Mouse (Mus musculus): ENCODE measurements around the gene Gpr63.
"Not testable (repeated sequence)": the region's sequence is repeated elsewhere in the genome, so short reads cannot be mapped to it uniquely, and the experiment has no call there.

The Gpr63 gene

DNA sequence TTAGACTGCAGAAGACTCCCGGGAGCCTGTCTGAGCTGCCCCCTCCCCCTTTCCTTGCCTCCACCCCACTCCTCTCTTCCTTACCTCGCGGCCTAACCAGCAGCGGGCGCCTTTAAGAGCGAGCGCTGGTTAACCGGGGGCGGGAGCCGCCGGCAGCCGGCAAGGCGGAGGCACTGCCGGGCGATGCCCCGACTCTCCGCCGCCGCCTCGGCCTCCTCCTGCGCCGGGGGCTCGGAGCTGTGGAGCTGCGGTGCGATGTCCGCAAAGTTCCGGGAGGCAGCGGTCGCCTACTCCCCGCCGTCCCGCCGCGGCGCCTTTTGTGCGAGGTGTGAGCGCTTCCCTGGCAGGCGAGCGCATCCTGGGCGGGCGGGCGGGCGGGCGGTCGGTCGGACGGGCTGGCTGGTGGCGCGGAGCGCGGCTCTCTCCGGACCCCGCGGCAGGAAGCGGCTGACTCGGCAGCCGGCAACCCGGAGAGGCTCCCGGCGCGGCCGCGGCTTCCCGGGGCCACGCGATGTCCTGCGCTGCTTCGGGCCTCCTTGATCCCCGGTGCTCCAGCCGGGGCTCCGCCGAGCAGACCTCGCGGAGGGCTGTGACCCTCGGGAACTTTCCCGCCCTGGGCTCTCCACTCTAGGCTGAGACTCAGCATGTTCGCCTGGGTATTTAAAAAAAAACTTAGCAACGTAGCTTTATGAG lies at the start of gene Gpr63:
Gpr63 (plus strand) TSS at position 109 of the 693 bp plus-strand sequence.
- in situ Hi-C loops (cut with MboI, MseI), result no loop called here

DNA sequence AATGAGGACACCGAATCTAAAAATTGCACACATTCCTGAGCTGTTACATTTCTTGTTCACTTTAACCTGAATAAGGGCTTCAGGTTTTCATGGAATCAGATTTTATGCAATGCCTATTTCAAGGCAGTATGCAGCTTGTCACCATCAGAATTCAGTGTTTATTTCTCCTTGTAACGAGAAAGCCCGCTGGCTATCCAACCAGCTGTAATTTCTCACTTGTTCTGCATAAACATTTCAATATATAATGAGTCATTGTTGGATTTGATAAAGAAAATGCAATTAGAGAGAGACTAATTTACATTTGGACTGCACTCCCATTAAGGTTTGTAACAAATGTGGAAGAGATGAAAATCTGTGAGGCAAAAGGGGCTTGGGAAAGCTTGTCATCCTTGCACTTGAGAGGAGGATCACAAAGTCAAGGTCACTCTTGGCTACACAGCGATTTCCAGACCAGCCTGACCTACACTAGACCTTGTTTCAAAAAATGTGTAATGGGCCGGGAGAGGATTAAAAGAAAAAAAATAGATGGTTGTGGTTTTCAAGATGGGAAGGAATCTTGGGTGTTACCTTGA lies 46.1 kb upstream of the Gpr63 start:
- in situ Hi-C loops (cut with MboI, MseI), result no loop called here

DNA sequence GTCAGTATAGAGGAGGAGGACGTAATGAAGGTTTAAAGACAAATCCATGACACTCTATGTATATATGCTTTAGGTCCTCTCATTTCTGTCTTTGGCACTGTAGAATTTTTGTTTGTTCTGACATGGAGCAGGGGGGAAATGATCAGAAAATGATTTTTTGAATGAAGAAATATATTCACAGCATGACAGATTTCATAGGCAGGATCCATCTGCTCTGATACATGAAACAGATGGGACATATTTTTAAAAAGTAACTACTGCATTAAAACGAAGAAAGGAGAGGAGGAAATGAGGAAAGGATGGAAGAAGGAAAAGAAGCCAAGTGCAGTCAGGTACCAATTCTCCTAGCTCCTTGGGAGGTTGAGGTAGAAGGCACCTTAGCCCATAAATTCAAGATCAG lies 41.5 kb upstream of the Gpr63 start:
- in situ Hi-C loops (cut with MboI, MseI), result loop anchor here (25.0 kb wide), 1 partner anchor 1613 kb away; no protein-coding TSS in a partner anchor

DNA sequence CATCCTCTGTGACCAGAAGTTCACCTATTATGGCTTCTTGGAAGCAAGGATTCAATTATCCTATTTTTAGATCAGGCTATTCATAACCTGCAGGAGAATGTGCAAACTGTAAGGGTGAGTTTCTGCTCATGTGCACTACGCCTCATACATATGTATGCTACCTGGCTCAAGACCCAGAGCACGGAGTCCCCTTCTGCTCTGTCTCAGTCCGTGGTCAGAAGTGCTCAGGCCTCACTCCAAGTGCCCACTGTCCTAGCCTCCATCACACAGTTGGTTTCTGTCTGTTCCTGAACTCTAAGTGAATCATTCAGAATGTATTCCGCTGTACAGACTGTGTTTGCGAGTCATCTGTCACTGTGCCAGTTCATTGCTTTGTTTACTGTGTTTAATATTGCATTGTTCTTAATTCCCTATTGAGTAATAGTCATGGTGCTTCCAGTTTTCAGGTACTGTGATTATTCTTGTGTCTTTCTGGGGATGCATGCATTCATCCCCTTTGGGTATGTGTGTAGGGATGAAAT lies 37.9 kb upstream of the Gpr63 start:
- in situ Hi-C loops (cut with MboI, MseI), result loop anchor here (25.0 kb wide), 1 partner anchor 1609 kb away; no protein-coding TSS in a partner anchor

DNA sequence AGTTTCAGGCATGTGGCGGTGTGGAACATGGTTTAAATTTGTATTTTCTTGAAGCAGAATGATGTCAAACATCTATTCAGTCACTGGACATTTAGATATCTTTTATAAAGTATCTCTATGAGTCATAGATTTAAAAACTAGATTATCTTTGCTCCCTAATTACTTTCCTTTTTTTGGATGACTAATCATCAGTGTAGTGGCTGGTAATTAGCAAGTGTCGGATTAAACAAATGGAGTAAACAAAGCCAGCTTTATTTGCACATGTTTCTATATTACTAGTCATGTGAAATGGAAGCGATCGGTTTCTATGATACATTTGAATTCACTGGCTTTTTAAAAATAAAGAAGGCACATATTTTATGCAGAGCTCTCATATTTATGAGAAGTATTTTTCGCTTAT lies 37.3 kb upstream of the Gpr63 start:
- in situ Hi-C loops (cut with MboI, MseI), result loop anchor here (25.0 kb wide), 1 partner anchor 1608 kb away; no protein-coding TSS in a partner anchor

DNA sequence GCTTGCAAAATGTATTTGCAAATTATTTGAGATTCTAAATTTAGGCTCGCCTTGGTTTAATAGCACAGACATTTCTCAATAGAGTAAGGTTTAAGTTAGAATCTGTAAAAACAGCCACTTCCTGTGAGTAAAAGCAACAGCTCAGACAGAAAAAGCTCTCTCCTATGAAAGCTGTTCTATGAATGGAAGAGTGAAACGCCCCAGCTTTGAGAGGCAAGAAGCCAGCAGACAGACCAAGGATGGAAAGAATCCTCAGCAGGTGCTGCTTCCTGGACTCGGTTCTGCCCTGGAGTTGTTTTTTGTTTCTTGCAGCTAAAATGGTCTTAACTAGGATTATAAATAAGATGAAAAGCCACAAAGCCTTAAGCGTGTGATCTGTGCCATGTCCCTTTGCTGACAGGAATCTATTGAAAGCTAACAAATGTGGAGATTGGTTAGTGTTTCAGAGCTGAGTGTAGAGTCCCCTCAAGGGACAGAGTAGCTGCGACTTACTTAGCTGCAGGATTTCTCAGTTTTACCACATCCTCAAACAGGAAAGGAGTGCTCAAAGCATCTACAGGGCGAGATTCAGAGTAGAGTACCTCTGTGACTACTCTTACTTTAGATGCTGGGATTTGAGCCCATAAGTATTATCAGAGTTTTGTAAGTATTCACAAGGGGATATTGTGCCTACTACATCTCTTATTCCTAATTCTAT lies 23.3 kb upstream of the Gpr63 start:
- in situ Hi-C loops (cut with MboI, MseI), result loop anchor here (25.0 kb wide), 1 partner anchor 1594 kb away; no protein-coding TSS in a partner anchor

DNA sequence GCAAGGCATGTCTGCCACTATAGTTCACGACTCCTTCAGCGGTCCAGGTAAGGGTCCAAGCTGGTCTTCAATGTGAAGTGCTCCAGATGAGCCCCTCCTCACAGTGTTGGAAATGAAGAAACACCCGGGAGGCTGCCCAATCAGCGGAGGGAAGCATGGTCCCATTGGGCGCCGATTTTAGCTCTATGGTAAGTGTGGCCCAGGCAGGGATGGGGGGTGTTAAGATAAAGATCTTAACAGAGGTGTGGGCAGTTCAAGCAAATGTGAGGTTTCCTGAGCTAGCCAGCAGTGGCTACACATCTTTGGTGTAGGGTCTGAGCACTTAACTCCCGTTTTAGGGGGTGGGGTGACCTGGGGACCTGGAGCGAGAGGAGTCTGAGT lies 299 bp upstream of the Gpr63 start:
- in situ Hi-C loops (cut with MboI, MseI), result no loop called here

DNA sequence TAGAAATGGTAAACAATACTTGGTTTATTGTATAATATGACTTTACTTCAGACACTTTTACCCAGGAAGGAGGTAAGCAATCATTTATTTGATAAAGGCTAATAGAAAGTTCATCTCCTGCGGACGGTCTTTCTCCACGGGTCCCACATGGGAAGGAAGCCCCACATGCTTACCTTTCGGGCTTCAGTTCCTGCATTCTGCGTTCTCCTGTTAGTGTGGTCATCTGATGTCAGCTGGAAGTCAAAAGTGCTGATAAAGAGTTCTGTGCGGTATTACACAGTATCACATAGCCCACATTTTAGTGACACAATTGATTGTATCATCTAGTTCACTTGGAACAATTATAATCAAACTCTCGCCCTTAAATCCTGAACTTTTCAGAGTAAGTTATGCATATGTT lies 1.0 kb downstream of the Gpr63 start:
- in situ Hi-C loops (cut with MboI, MseI), result no loop called here

DNA sequence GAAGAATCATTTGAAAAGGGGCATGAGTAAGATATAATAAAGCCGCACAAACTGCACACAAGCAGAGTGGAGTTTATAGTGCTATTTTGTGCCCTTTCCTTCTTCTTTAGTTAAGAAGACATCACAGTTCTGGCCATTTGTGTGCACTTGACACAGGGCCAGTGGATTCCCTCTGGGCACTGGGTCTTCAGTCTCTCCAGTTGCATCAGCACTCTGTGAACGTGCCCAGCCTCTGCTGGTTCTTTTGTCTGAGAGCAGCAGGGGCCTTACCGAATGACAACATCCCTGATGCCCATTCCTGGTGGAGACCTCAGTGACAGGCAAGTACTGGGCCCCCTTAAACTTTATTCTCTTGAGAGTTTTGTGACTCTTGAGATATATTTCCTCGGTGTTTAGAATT lies 12.4 kb downstream of the Gpr63 start:
- in situ Hi-C loops (cut with MboI, MseI), result no loop called here

DNA sequence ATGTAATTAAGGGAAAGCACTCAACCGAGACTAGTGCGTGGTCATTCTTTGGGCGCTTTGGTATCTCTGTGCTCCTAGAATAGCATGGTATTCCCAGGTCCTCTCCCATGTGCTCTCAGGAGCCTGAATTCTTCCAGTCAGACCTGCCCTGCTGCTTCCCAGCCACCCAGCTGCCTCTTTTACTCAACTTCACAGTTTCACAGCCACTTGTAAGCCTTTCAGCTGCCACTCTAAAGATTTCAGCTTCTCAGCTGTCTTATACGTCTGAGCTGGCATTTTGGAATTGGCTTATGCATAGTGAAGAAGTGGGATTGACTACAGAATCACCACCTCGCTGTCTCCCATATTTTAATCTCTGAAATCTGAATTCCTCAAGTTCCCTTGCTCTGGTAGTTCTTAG lies 19.4 kb downstream of the Gpr63 start:
- in situ Hi-C loops (cut with MboI, MseI), result no loop called here

DNA sequence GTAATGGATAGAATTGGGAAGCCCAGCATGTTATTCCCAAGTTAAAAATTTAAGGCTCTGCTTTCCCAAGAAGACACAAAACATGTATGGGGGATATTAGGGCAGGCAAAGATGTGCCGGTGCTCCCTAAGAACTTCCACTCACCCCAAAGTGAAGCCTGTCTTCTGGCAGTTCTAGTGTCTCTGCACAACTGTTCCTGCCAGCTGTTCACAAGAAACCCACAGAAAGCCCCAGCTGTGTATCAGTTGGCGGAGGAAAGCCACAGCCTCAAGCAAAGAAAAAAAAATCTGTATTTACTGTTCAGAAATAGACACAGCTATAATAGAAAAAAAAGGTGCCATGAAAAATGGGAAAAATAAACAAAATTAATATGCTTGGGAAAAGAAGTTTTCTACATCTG lies 25.3 kb downstream of the Gpr63 start:
- in situ Hi-C loops (cut with MboI, MseI), result no loop called here

DNA sequence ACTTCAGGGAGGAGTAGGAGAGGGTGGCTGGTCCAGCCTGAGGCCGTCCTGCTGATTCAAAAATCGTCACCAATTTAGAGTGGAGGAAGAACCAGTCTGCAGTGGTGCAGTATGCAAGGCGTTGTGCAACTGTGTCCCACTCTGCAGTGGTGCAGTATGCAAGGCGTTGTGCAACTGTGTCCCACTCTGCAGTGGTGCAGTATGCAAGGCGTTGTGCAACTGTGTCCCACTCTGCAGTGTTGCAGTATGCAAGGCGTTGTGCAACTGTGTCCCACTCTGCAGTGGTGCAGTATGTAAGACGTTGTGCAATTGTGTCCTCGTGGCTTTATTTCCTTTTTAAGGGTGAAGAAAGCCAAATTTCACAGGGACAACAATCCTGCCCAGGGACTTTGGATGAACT lies 43.1 kb downstream of the Gpr63 start:
- in situ Hi-C loops (cut with MboI, MseI), result not testable (repeated sequence)

DNA sequence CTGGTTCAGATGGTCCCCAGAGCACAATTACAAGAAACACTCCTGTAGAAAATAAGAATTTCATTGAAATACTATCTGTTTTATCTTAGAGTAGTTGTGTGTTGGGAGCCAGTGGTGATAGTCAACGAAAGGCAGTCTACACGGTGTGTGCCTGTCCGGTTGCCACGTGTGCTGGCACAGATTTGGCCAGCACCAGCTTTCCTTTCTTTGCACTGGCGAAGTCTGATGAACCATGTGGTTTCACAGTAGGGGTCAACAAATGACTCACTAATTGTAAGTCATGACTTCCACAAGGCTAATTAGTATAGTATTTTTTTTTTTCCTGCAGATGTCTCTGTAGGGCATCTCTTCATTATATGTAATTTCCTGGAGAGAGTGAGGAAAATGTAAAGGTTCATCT lies 45.6 kb downstream of the Gpr63 start:
- in situ Hi-C loops (cut with MboI, MseI), result no loop called here

DNA sequence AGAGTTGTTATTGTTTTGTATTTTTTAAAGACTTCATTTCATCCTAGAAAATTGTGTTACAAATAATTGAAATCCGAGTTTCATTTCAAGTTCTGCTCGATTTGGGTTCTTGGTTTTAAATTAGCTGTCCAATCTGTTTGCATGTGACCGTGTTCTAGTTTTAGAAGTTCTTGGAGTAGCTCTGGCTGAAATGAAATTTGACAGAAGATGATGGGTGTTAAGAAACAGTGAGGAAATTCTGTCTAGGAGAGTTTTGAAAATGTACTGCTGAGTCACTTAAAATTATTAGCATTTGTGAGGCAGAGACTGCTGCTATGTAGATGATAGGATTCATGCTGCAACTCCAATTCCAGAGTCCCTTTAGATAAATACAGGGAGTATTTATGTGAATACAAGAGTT lies 46.5 kb downstream of the Gpr63 start:
- in situ Hi-C loops (cut with MboI, MseI), result no loop called here

DNA sequence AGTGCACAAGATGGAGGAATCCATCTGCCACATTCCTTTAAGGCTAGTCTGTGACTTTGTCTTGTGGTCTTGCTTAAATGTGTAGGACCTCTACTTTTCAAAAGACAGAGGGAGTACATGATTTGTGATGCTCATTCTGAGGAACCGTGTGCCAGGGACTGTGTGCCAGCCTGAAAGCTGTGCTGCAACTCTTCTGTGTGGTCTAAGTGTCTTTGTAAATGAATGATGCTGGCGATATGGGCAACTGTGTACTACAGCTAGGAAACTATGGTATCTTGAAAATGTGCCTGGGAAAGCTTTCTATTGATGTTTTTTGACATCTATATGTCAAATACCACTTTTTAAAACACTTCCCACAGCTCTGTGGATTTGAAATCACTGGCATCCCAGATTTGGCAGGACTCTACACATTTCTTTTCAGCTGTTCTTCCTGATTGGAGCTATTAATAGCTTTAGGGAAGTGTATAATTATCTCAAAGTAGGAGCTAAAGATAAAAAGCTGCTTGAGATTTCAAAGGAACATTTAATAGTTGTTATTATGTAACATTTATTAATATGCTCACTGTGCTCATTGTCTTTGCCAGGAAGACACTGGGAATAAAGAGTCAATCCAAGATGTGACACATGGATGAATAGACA lies 48.9 kb downstream of the Gpr63 start:
- in situ Hi-C loops (cut with MboI, MseI), result no loop called here

DNA sequence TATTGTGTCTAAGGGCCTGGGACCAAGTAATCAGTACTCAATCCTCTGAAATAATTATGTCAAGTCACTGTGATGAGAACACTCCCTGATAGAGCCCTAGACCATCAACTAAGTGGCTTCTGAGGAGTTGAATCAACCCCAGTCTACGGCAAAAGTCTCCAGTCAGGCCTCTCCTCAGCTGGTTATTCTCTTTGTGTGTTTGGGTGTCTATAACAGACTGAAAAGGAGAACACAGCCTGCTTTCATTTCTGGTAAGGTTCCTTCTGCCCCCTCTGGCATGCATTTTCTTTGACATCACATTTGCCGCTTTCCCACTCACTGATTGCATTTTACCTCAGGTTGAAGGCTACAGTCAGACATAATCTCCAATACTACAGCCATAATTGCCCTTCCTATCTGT lies 62.0 kb downstream of the Gpr63 start:
- in situ Hi-C loops (cut with MboI, MseI), result no loop called here

DNA sequence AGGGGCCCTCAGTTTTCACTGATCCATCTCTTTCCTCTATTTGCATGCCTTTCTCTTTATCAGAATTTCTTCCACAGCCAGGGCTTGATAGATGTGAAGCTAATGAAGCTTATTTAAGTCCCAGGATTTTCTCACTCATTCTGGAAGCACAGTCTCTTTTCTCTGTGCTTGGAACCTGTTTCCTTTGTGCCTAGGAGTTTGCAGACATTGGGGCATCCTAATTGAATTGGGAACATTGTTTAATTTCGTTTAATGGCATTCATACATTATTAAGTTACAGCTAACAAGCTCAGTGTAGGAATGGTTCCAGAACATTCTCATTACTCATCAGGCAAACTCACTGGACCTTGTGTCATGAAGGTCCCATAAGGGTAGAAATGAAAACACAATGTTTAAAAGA lies 62.5 kb downstream of the Gpr63 start:
- in situ Hi-C loops (cut with MboI, MseI), result no loop called here

DNA sequence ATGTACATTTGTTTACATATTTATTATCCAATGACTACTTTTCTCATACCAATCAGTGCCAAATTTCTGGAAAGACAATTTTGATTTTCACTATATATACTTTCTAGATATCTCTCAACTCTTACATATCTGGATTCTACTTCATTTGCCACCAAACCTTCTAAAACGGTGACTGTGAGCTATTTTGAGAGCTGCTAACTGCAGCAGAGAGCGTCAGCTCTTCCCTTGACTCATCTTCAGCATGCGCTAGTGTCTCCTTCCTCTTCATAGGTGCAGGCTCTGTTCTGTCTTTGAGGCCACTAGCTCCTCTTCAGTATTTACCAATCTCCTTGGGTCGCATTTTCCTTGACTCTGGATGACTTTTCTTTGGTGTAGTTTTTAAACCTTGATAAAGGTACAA lies 63.7 kb downstream of the Gpr63 start:
- in situ Hi-C loops (cut with MboI, MseI), result no loop called here

DNA sequence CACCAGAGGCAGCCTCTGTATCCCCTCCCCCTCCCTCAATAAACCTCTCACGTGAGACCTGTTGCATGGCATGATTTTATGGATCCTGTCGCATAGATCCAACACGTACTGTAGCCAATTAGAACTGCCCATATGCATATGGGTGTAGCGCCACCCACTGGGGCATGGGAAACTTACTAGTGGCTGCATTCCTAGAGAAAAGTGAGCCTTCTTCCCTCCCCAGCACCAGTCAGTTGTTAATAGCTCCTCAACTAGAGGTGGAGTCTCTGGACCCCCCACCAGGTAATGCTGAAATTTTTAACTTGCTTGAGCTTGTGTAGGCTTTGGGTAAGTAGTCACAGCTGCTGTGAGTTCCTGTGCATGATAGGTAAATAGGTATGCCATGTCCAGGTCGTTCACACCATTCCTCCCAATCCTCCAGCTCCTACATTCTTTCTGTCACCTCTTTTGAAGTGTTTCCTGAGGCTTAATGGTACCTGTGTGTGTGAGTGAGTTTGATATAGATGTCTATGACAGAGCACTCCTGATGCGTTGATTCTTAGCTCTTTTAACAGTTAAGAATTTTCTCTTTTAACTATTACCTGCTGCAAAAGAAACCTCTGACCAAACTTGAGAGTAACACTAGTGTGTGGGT lies 69.1 kb downstream of the Gpr63 start:
- in situ Hi-C loops (cut with MboI, MseI), result no loop called here

DNA sequence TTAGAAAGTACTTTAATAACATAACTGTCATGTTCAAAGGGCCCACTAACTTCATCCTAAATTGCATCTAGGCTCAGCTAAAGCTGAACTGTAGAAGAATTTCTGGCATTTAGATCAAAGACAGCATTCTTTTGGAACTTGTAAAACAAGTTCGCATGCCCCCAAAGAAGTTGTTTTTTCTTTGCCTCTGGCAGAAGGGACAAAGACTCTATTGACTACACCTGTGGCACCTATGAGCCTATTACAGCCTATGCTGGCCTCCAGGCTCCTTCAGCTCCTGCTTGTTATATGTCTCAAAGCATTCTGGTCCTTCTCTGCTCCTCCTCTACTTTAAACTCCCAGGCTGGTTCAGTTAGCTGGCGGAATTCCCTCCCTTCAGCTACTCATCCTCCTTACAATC lies 69.6 kb downstream of the Gpr63 start:
- in situ Hi-C loops (cut with MboI, MseI), result no loop called here

DNA sequence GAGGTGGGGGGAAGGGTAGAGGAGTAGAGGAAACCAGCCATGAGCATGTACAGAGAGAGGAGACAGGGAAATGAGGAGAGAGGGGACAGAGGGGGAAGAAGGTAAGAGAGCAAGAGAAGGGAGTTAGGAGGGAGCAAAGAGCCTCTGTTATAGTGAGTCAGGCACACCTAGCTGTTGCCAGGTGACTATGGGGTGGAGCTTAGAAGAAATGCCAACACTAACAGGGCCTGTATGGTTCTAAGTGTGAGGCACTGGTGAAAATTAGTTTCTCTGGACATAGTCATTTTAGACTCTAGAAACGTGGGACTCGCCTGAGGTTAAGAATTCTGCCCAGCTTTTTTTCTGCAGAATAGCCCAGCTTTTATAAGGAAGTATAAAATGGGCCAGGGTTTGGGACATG lies 71.1 kb downstream of the Gpr63 start:
- in situ Hi-C loops (cut with MboI, MseI), result no loop called here

DNA sequence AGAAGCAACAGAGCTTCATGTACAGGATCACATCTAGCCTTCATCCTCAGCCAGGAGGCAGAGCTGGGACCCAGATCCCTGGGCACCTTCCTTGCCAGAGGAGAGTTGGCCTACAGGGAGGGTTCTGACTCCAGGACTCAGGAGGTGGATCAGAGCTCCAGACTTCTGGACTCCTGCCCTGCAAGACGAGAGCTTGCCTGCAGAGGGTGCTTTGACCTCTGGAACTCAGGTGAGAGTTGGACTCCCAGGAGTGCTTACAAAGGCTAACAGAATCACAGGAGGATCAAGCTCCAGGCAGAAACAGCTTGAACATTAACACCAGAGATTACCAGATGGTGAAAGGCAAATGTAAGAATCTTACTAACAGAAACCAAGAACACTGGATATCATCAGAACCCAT lies 89.3 kb downstream of the Gpr63 start:
- in situ Hi-C loops (cut with MboI, MseI), result not testable (repeated sequence)
